Mouse (Mus musculus): ENCODE measurements around the gene Ccdc106. TPM values are rescaled to one million over a fixed set of nuclear protein-coding genes. Genes with fewer than 3 reads are reported as not detected.

The Ccdc106 gene
- total RNA-seq, 2 experiments from 2014 or later = 0.80 to 0.91 TPM

Other genes with a start within 250 kb of the Ccdc106 start
- gene Fam71e2, start 249.3 kb upstream of the Ccdc106 start, total RNA-seq (2021) = not detected
- under 1 TPM; 0.18 to 0.29 TPM for gene Il11, start 237.7 kb upstream of the Ccdc106 start, total RNA-seq (2021)
- not detected for gene Tmem190, start 237.6 kb upstream of the Ccdc106 start, total RNA-seq (2021)
- 1 to 10 TPM; 3.7 to 5.2 TPM for gene Tmem238, start 230.9 kb upstream of the Ccdc106 start, total RNA-seq (2021)
- gene Rpl28, start 227.7 kb upstream of the Ccdc106 start, total RNA-seq (2021) = 1,000 to 10,000 TPM; 1,080 to 1,143 TPM
- 100 to 1,000 TPM; 122 to 140 TPM for gene Ube2s, start 208.0 kb upstream of the Ccdc106 start, total RNA-seq (2021)
- gene Shisa7, start 175.9 kb upstream of the Ccdc106 start, total RNA-seq (2021) = under 1 TPM in 1 of 2 experiments, not detected in 1; 0.05 TPM
- 1 to 10 TPM; 2.3 to 2.5 TPM for gene Isoc2b, start 150.3 kb upstream of the Ccdc106 start, total RNA-seq (2021)
- gene Isoc2a, start 143.4 kb upstream of the Ccdc106 start, total RNA-seq (2021) = 10 to 100 TPM; 10.7 to 11.7 TPM
- gene Gm36210, start 114.0 kb upstream of the Ccdc106 start, total RNA-seq (2021) = not detected
- 10 to 100 TPM; 14.0 to 14.6 TPM for gene Zfp628, start 105.3 kb upstream of the Ccdc106 start, total RNA-seq (2021)
- gene Nat14, start 98.5 kb upstream of the Ccdc106 start, total RNA-seq (2021) = 1 to 10 TPM; 4.6 to 5.2 TPM
- 10 to 100 TPM; 67.3 to 73.3 TPM for gene Ssc5d, start 94.8 kb upstream of the Ccdc106 start, total RNA-seq (2021)
- gene Sbk2, start 56.1 kb upstream of the Ccdc106 start, total RNA-seq (2021) = 10 to 100 TPM; 13.0 to 15.9 TPM
- under 1 TPM in 1 of 2 experiments, not detected in 1; 0.13 TPM for gene Sbk3, start 49.4 kb upstream of the Ccdc106 start, total RNA-seq (2021)
- 10 to 100 TPM; 17.9 to 22.2 TPM for gene Zfp579, start 24.4 kb upstream of the Ccdc106 start, total RNA-seq (2021)
- gene Zfp524, start 6.1 kb upstream of the Ccdc106 start, total RNA-seq (2021) = 1 to 10 TPM; 9.0 to 9.6 TPM
- 10 to 100 TPM; 25.5 to 28.9 TPM for gene Fiz1, start 5.9 kb upstream of the Ccdc106 start, total RNA-seq (2021)
- not detected for gene Gm44973, start 5.1 kb upstream of the Ccdc106 start, total RNA-seq (2021)
- 10 to 100 TPM; 24.5 to 27.4 TPM for gene Zfp865, start 177 bp upstream of the Ccdc106 start, total RNA-seq (2021)
- not detected for gene 4632433K11Rik, start 13.6 kb downstream of the Ccdc106 start, total RNA-seq (2021)
- 1 to 10 TPM; 5.8 to 6.6 TPM for gene Zfp784, start 17.9 kb downstream of the Ccdc106 start, total RNA-seq (2021)
- 10 to 100 TPM; 10.1 to 11.6 TPM for gene Zfp580, start 31.0 kb downstream of the Ccdc106 start, total RNA-seq (2021)
- gene U2af2, start 41.6 kb downstream of the Ccdc106 start, total RNA-seq (2021) = 100 to 1,000 TPM; 117 to 127 TPM
- 100 to 1,000 TPM; 112 to 117 TPM for gene Epn1, start 59.7 kb downstream of the Ccdc106 start, total RNA-seq (2021)
- gene Rfpl4, start 96.4 kb downstream of the Ccdc106 start, total RNA-seq (2021) = not detected
- gene Rasl2-9, start 105.4 kb downstream of the Ccdc106 start, total RNA-seq (2021) = 1 to 10 TPM in 1 of 2 experiments, under 1 TPM in 1; 0.54 to 1.8 TPM
- not detected for gene Vmn1r55, start 129.1 kb downstream of the Ccdc106 start, total RNA-seq (2021)
- gene Vmn1r56, start 176.2 kb downstream of the Ccdc106 start, total RNA-seq (2021) = not detected
- gene Vmn1r57, start 197.9 kb downstream of the Ccdc106 start, total RNA-seq (2021) = not detected

Data from gastrocnemius, postnatal 4 days (tissue).